Mouse (Mus musculus) urinary bladder, postnatal 4 days (tissue): ENCODE measurements around the gene Smtnl2.

Experiments used
- DNase-seq, 2 experiments: peaks; one replicate each; pipeline ENCODE4 v3.0.0; 2021 to 2022; ENCODE audit warnings: low spot score in 2 of 2

Smtnl2 gene

GRCm38 (mm10) chr11:72426884-72427283 is 15.4 kb upstream of the Smtnl2 start:
- DNase-seq: no peak

GRCm38 (mm10) chr11:72425201-72425600 is 13.7 kb upstream of the Smtnl2 start:
- no peak for DNase-seq

- no peak for DNase-seq
Observed at GRCm38 (mm10) chr11:72423686-72424085, 12.2 kb upstream of the Smtnl2 start.

GRCm38 (mm10) chr11:72421518-72422278 is 10.2 kb upstream of the Smtnl2 start:
- DNase-seq: no peak

GRCm38 (mm10) chr11:72420460-72421122 is 9.1 kb upstream of the Smtnl2 start:
- no peak for DNase-seq

- no peak for DNase-seq
Observed at GRCm38 (mm10) chr11:72419006-72419405, 7.5 kb upstream of the Smtnl2 start.

- no peak for DNase-seq
Observed at GRCm38 (mm10) chr11:72418227-72418626, 6.7 kb upstream of the Smtnl2 start.

GRCm38 (mm10) chr11:72417376-72417775 is 5.9 kb upstream of the Smtnl2 start:
- no peak for DNase-seq

GRCm38 (mm10) chr11:72416666-72417065 is 5.2 kb upstream of the Smtnl2 start:
- no peak for DNase-seq

- DNase-seq: no peak
Observed at GRCm38 (mm10) chr11:72415155-72415554, 3.6 kb upstream of the Smtnl2 start.

GRCm38 (mm10) chr11:72413601-72414190 is 2.2 kb upstream of the Smtnl2 start:
- DNase-seq: no peak

GRCm38 (mm10) chr11:72413016-72413415 is 1.5 kb upstream of the Smtnl2 start:
- DNase-seq: peak in 1 of 2 experiments; percentile 60

- DNase-seq: no peak
Observed at GRCm38 (mm10) chr11:72411945-72412344, 432 bp upstream of the Smtnl2 start.

GRCm38 (mm10) chr11:72410521-72411092 is 906 bp downstream of the Smtnl2 start:
- DNase-seq: no peak

GRCm38 (mm10) chr11:72409649-72410385 is 1.7 kb downstream of the Smtnl2 start:
- no peak for DNase-seq

GRCm38 (mm10) chr11:72408451-72409170 is 2.9 kb downstream of the Smtnl2 start:
- no peak for DNase-seq

GRCm38 (mm10) chr11:72407574-72407973 is 3.9 kb downstream of the Smtnl2 start:
- DNase-seq: no peak

- DNase-seq: no peak
Observed at GRCm38 (mm10) chr11:72407081-72407480, 4.4 kb downstream of the Smtnl2 start.

- DNase-seq: no peak
Observed at GRCm38 (mm10) chr11:72406079-72406675, 5.3 kb downstream of the Smtnl2 start.

GRCm38 (mm10) chr11:72405532-72405931 is 6.0 kb downstream of the Smtnl2 start:
- no peak for DNase-seq

GRCm38 (mm10) chr11:72402969-72403368 is 8.5 kb downstream of the Smtnl2 start:
- DNase-seq: no peak
